Mouse (Mus musculus) stomach, embryonic 16.5 days (tissue): ENCODE data around the gene Hoxb3. TPM values are rescaled to one million over a fixed set of nuclear protein-coding genes. Genes with fewer than 3 reads are reported as not detected.
A peak's percentile ranks its signal among the peaks of the same experiment; 100 is the strongest.

Experiments used
- ATAC-seq: fragments of 200-750 bp; cut with Nextera tagmentation; 2 replicates; pipeline ENCODE4 v1.8.0; 2017; ENCODE audit warnings: moderate number of reproducible peaks, moderate TSS enrichment; ENCODE audit not compliant: insufficient read depth, low FRiP score
- H3K27ac ChIP-seq: fragments of 300-500 bp; sonication (generic); 2 replicates; pipeline ENCODE4 v1.5.1; 2014; ENCODE audit warnings: low read length
- H3K27me3 ChIP-seq: fragments of 300-500 bp; sonication (generic); 2 replicates; pipeline ENCODE4 v1.6.1; 2014; ENCODE audit warnings: low read length, control low read depth, mixed read lengths; ENCODE audit not compliant: control insufficient read depth, insufficient read depth
- H3K36me3 ChIP-seq: fragments of 300-500 bp; sonication (generic); 2 replicates; pipeline ENCODE4 v1.6.1; 2014; ENCODE audit warnings: low read length; ENCODE audit not compliant: control insufficient read depth, insufficient read depth
- H3K4me1 ChIP-seq: fragments of 300-500 bp; sonication (generic); 2 replicates; pipeline ENCODE4 v1.6.1; 2014; ENCODE audit warnings: low read length, control low read depth, mixed read lengths; ENCODE audit not compliant: control insufficient read depth, insufficient read depth
- H3K4me2 ChIP-seq: fragments of 300-500 bp; sonication (generic); 2 replicates; pipeline ENCODE4 v1.6.1; 2014; ENCODE audit warnings: low read depth, low read length, mixed read lengths
- H3K4me3 ChIP-seq: fragments of 300-500 bp; sonication (generic); replicated peaks from 2 replicates; pipeline ENCODE4 v1.5.1; 2014; ENCODE audit warnings: mild to moderate bottlenecking, low read length
- H3K9ac ChIP-seq: fragments of 300-500 bp; sonication (generic); 2 replicates; pipeline ENCODE4 v1.6.1; 2014; ENCODE audit warnings: low read length
- H3K9me3 ChIP-seq: fragments of 300-500 bp; sonication (generic); replicated peaks from 2 replicates; pipeline ENCODE4 v1.6.1; 2016; ENCODE audit warnings: low read length, control low read depth; ENCODE audit not compliant: control insufficient read depth
- WGBS: fragments of 180-500 bp; shearing (Covaris S2); extraction: QIAGEN DNeasy Blood & Tissue Kit; methylation state at CpG from one replicate; pipeline ENCODE4 v1.1.7; 2014; 5-methylcytosine and 5-hydroxymethylcytosine counted together
- polyA plus RNA-seq: library from polyadenylated mRNA; unstranded; fragments of >200 nt; fragmentation: Nextera tagmentation; extraction: Ambion mirVana; gene quantifications from 2 replicates; pipeline ENCODE4 v1.2.1, GENCODE M21; 2015

Gene Hoxb3
- polyA plus RNA-seq, 1 experiment from 2014 or later: 0.99 TPM

DNA sequence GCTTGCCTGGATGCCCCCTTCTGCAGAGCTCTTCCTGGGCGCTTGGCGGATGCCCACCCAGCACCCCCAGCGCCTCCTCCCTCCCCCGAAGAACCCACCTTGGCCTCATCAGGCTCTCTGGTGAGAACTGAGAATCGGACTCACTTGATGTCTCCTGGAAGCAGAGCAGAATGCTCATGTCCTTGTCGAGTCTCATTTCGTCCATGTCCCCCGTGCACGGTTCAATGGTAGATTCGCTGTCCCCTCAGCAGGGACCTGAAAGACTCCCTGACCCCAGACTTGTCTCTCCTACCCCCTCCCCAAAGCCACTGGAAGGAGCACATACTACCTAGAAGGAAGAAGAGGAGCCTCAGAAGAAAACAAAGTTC is 22.1 kb upstream of the Hoxb3 start:
- H3K4me1 ChIP-seq: peaks cover 19% of the 10 kb centered on the region
- no peaks in the 10 kb centered on the region for H3K36me3 ChIP-seq
- H3K27me3 ChIP-seq: peaks cover 57% of the 10 kb centered on the region
- peak overlapping the region; percentile 81 for H3K9ac ChIP-seq
- peak overlapping the region; percentile 58 for H3K4me3 ChIP-seq
- no peaks in the 10 kb centered on the region for H3K9me3 ChIP-seq
- H3K4me2 ChIP-seq: peak overlapping the region; percentile 87
- ATAC-seq: no peak
- WGBS: 25% methylated on average over 10 of the region's 10 CpGs
- peak overlapping the region; percentile 73; the same call in 1 of the 2 replicates for H3K27ac ChIP-seq

DNA sequence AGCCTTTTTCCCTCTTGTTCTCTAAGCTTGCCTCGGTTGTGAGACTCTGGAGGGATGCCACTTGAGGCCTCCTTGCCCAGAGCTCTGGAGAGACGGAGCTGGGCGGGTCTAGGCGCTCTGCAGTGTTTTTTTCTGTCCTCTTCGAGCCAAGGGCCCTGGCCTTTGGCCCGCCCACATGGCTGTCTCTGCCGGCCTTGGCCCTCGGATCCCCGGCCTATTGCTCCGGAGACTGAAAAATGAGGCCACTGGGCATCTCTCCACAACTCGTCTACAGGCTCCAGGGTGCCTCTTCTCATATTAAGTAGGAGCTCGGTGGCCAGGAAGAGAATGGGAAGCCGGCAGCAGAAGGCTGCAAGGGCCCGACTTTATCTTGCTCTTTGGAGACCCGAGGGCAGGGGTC is 21.3 kb upstream of the Hoxb3 start:
- Histone ChIP-seq H3K4me1 (peaks cover 15% of the 10 kb centered on the region; the same call in 1 of the 2 replicates), H3K9me3 (no peaks in the 10 kb centered on the region), H3K4me2 (peak overlapping the region; percentile 87), H3K27me3 (peaks cover 52% of the 10 kb centered on the region), H3K27ac (peak overlapping the region; percentile 89), H3K4me3 (peak overlapping the region; percentile 21), H3K9ac (peak overlapping the region; percentile 50), H3K36me3 (no peaks in the 10 kb centered on the region)
- 13% methylated on average over 15 of the region's 15 CpGs for WGBS
- no peak for ATAC-seq

DNA sequence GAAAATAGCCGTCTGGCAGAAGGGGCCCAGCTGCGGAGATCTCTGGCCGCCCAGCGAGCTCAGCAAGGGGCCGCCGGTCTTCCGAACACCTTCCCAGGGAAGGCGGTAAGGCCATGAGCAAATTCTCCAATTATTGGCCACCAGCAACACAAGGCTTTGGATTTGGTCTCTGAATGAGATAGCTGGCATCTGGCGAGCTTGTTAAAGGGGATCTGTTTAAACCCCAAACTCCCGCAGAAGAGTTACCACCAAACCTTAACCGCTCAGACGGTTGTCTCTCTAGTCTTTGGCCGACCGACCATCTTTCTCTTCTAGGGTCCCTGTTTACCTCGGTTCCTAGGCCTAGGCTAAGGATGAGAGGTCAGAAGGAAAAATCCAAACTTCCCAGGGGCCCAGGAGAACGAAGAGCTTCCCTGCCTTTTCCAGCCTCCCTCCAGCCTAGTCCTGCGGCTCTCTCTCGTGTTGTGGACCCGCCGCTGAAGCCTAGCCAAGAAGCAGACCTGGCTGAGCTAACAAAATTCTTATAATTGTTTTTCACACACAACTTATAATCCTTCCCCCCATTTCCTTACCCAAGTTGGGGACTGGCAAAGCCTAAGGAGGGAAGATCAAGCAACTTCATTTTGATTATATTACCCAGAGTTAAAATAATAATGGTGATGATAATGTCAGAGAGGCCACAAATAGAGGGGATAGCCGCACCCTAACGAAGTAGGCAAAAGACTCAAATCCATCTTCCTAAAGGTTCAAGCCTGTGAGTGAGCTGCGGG is 20.6 kb upstream of the Hoxb3 start:
- WGBS: 27% methylated on average over 23 of the region's 23 CpGs
- peak overlapping the region; percentile 48 for H3K4me3 ChIP-seq
- H3K4me1 ChIP-seq: peaks cover 15% of the 10 kb centered on the region; the same call in 1 of the 2 replicates
- H3K36me3 ChIP-seq: no peaks in the 10 kb centered on the region
- no peaks in the 10 kb centered on the region for H3K9me3 ChIP-seq
- peaks cover 45% of the 10 kb centered on the region for H3K27me3 ChIP-seq
- ATAC-seq: no peak
- H3K9ac ChIP-seq: peak overlapping the region; percentile 50
- peak overlapping the region; percentile 87 for H3K4me2 ChIP-seq
- H3K27ac ChIP-seq: peak overlapping the region; percentile 89

DNA sequence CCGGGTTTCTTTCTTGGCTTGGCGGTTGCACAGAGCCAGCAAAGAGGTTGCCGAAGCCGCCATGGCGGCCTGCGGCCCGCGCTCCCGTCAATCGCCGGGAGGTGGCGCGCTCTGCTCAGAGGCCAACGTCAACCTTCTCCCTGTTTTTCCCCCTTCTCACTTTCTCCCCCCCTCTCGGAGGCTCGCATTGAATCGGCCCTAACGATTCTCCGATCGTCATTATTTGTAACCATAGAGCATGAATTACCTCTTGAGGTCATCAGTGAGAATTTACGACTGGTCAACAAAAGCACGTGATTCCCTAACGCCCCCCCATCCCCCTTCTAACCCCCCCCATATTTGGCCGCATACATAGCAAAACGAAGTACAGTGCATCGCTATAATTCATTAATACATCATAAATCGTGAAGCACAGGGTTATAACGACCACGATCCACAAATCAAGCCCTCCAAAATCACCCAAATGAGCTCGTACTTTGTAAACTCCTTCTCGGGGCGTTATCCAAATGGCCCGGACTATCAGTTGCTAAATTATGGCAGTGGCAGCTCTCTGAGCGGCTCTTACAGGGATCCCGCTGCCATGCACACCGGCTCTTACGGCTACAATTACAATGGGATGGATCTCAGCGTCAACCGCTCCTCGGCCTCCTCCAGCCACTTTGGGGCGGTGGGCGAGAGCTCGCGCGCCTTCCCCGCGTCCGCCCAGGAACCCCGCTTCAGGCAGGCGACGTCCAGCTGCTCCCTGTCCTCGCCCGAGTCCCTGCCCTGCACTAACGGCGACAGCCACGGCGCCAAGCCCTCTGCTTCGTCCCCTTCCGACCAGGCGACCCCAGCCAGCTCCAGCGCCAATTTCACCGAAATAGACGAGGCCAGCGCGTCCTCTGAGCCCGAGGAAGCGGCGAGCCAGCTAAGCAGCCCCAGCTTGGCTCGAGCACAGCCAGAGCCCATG is 19.7 kb upstream of the Hoxb3 start, which contains the start of gene Hoxb5:
Hoxb5 (plus strand) TSS at position 186 of the 949 bp plus-strand sequence.
- H3K27me3 ChIP-seq: peaks cover 40% of the 10 kb centered on the region
- WGBS: under 1% methylated on average over 68 of the region's 69 CpGs
- no peaks in the 10 kb centered on the region for H3K9me3 ChIP-seq
- peak within 1 kb of the TSS; percentile 83 for H3K9ac ChIP-seq
- H3K36me3 ChIP-seq: no peaks in the 10 kb centered on the region
- H3K27ac ChIP-seq: peak within 1 kb of the TSS; percentile 89
- H3K4me3 ChIP-seq: peak within 1 kb of the TSS; percentile 48
- ATAC-seq: peak; percentile 58
- H3K4me2 ChIP-seq: peak within 1 kb of the TSS; percentile 87
- peaks cover 12% of the 10 kb centered on the region; the same call in 1 of the 2 replicates for H3K4me1 ChIP-seq

DNA sequence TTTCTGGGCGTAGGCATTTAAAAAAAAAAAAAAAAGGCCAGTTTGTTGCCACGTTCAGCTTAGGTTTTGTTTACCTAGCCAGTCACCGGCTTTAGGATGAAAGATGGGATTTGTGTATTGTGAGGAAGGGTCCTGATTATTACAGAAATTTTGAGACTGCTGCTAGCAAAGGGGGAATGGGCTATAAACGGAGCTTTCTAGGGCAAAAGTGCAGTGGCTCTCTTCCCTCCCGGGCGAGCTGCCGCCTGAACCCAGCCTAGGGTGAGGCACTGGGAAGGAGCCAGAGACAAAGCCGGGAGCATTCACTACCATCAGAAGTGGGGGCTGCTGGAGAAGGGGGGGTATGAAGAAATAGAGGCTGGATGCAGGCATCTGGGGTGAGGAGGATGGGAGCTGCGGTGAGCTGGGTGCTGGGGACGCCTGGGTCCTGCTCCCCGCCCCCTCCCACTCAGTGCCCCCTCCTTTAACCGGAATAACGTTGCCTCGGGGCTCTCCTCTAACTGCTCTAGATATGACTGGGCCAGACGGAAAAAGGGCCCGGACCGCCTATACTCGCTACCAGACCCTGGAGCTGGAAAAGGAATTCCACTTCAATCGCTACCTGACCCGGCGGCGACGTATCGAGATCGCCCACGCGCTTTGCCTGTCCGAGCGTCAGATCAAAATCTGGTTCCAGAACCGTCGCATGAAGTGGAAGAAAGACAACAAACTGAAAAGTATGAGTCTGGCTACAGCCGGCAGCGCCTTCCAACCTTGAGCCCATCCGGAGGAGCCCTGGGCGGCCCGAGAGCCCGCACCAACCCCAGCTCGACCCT is 18.5 kb upstream of the Hoxb3 start:
- Histone ChIP-seq H3K36me3 (no peaks in the 10 kb centered on the region), H3K4me2 (peak overlapping the region; percentile 87), H3K4me1 (peaks cover 10% of the 10 kb centered on the region; the same call in 1 of the 2 replicates), H3K9ac (peak overlapping the region; percentile 83), H3K27ac (peak overlapping the region; percentile 89), H3K4me3 (peak overlapping the region; percentile 48), H3K9me3 (no peaks in the 10 kb centered on the region), H3K27me3 (peaks cover 33% of the 10 kb centered on the region)
- WGBS: 4% methylated on average over 38 of the region's 38 CpGs
- ATAC-seq: no peak

DNA sequence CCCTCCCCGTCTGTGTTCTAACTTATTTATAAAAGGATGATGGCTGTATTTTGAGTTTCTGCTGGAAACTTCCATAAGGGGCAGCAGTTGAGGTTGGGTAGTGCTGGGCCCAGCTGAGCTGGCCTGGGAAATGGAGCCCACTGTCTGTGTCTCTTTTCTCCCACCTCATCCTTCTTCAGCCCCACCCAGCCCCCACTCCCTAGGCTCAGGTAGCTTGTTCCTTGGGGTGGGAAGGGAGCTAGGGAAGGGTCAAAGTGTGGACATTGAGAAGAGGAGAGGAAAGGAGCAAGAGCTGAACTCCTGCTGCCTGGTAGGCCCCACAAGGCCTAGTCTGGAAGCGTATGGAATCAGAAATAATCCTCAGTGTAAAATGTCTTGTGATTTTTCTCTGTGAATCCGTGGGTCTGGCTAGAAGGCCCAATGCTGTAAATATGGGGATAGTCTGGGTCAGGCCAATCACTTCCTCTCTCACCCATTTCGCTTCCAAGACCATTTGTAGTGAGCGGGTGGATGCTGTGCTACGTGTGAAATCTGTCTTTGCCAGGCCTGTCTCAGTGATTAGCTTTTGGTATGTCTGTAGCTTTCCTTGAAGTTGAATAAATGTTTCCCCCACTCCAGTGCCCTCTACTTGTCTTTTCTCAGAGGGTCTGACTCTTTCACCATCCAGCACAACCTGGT is 17.5 kb upstream of the Hoxb3 start:
- peak overlapping the region; percentile 89 for H3K27ac ChIP-seq
- peak overlapping the region; percentile 87 for H3K4me2 ChIP-seq
- peaks cover 23% of the 10 kb centered on the region for H3K27me3 ChIP-seq
- WGBS: 51% methylated on average over 6 of the region's 6 CpGs
- no peaks in the 10 kb centered on the region for H3K9me3 ChIP-seq
- ATAC-seq: no peak
- H3K4me3 ChIP-seq: peak overlapping the region; percentile 48
- H3K4me1 ChIP-seq: peaks cover 4% of the 10 kb centered on the region; the same call in 1 of the 2 replicates
- no peaks in the 10 kb centered on the region for H3K36me3 ChIP-seq
- peak overlapping the region; percentile 83 for H3K9ac ChIP-seq

DNA sequence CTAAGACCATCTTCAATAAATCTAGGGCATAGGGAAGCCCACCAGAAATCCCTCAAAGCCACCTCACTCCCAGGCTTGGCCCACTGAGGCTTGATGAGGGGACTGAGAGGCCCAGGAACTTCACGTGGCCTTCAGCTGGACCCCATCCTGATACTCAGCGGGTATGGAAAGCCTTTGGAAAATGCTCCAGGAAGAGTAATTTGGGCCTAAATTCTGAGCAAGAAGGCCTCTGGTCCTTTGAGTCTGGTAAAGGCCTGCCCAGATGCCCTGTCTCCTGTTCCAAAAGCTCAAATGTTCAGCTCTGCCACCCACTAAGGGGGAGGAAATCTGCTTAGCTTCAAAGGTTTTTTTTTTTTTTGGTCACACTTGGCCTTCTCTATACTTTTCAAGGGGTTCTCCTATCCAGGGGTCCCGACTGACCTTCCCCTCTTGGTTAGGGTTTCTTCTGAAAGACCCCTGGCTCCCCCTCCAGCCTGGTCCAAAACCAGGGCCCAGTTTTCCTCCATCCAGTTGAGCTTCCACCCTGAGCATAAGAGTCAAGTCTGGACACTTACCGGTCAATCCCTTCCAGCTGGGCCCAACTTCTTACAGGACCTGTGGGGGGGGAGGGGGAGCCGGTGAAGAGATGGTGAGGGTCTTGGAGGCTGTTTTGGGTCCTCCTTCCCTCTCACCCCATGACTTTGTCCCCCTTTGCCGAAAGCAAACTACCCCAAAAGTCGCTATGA is 16.8 kb upstream of the Hoxb3 start:
- no peak for ATAC-seq
- H3K9me3 ChIP-seq: no peaks in the 10 kb centered on the region
- peak overlapping the region; percentile 83 for H3K9ac ChIP-seq
- H3K4me2 ChIP-seq: peak overlapping the region; percentile 87
- H3K36me3 ChIP-seq: no peaks in the 10 kb centered on the region
- no peaks in the 10 kb centered on the region; the same call in 1 of the 2 replicates for H3K4me1 ChIP-seq
- H3K27ac ChIP-seq: peak overlapping the region; percentile 89
- WGBS: 39% methylated on average over 7 of the region's 7 CpGs
- H3K4me3 ChIP-seq: peak overlapping the region; percentile 48
- H3K27me3 ChIP-seq: peaks cover 23% of the 10 kb centered on the region
